Mouse (Mus musculus): ENCODE data around the gene Rgma. TPM values are rescaled to one million over a fixed set of nuclear protein-coding genes. Genes with fewer than 3 reads are reported as not detected.

The Rgma gene
- polyA plus RNA-seq, 1 experiment from 2014 or later: 20.3 TPM

DNA sequence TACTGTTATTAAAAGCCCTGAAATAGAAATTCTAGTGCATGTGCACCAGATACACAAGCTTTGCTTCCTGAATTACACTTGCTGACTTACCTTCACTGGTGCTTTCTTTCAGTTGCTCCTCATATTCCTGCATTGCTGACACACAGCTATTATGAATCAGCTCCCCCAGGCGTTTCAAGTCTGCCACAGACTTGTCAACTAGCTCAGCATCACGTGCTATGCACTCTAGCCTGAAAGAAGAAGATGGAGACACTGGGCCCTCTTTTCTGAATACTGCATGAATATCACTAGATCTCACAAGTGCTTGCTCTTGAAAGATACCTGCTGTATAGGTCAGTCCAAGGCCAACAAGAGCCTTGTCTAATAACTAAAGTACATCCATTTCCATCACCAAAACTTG is 88.2 kb downstream of the Rgma start:
- WGBS: 90% methylated on average over 2 of the region's 2 CpGs
- Histone ChIP-seq H3K36me3 (peaks cover 85% of the 10 kb centered on the region), H3K27me3 (no peaks in the 10 kb centered on the region), H3K9ac (replicated peaks) (no peak overlapping the region), H3K9me3 (no peaks in the 10 kb centered on the region), H3K4me1 (no peaks in the 10 kb centered on the region), H3K4me3 (no peak overlapping the region), H3K4me2 (replicated peaks) (no peak overlapping the region), H3K27ac (replicated peaks) (no peak overlapping the region)
- ATAC-seq (replicated peaks): no peak

DNA sequence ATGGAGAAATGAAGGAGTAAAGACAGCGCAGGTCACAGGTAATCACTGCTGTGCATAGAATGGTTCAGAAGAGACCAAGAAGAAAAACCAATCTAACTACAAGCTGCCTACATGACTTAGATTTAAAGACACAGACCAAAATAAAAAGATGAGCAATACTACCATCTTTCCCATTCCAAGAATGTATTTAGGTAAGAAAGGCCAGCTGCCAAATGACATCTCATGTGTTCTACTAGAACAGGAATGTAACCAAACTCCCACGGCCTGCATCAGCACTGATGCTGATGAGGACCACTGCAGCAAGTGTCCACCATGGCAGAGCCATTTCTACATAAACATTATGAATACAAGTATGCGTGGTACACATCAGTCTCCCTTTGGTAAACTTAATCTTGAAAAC is 92.4 kb downstream of the Rgma start:
- no peak overlapping the region for H3K4me3 ChIP-seq
- peaks cover 86% of the 10 kb centered on the region for H3K36me3 ChIP-seq
- no peak overlapping the region for H3K4me2 ChIP-seq (replicated peaks)
- WGBS: 95% methylated on average over 3 of the region's 3 CpGs
- no peak overlapping the region for H3K27ac ChIP-seq (replicated peaks)
- H3K4me1 ChIP-seq: no peaks in the 10 kb centered on the region
- H3K27me3 ChIP-seq: no peaks in the 10 kb centered on the region
- no peak overlapping the region for H3K9ac ChIP-seq (replicated peaks)
- H3K9me3 ChIP-seq: no peaks in the 10 kb centered on the region
- ATAC-seq (replicated peaks): no peak

Other genes starting within 250 kb of the Rgma start
- 58.0 and 67.1 TPM in 2 replicates for gene Chd2, start 166.3 kb downstream of the Rgma start, polyA plus RNA-seq (2015; fragmentation: Nextera tagmentation; extraction: Ambion mirVana)

Measured in forebrain, embryonic 15.5 days (tissue).